Mouse (Mus musculus): ENCODE data around the gene Abca2.
A peak's percentile ranks its signal among the peaks of the same experiment; 100 is the strongest.

Abca2 gene

GRCm38 (mm10) chr2:25463630-25464029 is 35.1 kb downstream of the Abca2 start:
- peak; percentile 61 to 70 for DNase-seq

- no peak for DNase-seq
These were observed 36.8 kb downstream of the Abca2 start for GRCm38 (mm10) chr2:25465256-25465655.

GRCm38 (mm10) chr2:25465816-25466635 is 37.5 kb downstream of the Abca2 start:
- peak in 1 of 2 experiments; percentile 60 for DNase-seq

GRCm38 (mm10) chr2:25467606-25468303 is 39.3 kb downstream of the Abca2 start:
- DNase-seq, result no peak

GRCm38 (mm10) chr2:25468962-25469915 is 40.7 kb downstream of the Abca2 start:
- DNase-seq, result peak; percentile 83 to 91

GRCm38 (mm10) chr2:25469969-25470368 is 41.5 kb downstream of the Abca2 start, which contains the start of gene Ptgds:
Ptgds (minus strand) TSS chr2:25470046.
- no peak for DNase-seq

- DNase-seq, result no peak
These were observed 44.0 kb downstream of the Abca2 start for GRCm38 (mm10) chr2:25472550-25472949.

GRCm38 (mm10) chr2:25477541-25477940 is 49.0 kb downstream of the Abca2 start:
- no peak for DNase-seq

GRCm38 (mm10) chr2:25477967-25478675 is 49.6 kb downstream of the Abca2 start:
- DNase-seq, result peak; percentile 96 to 97

- DNase-seq, result no peak
These were observed 51.2 kb downstream of the Abca2 start for GRCm38 (mm10) chr2:25479551-25480311.

- DNase-seq, result no peak
These were observed 52.0 kb downstream of the Abca2 start for GRCm38 (mm10) chr2:25480541-25480940.

- DNase-seq, result peak; percentile 71
These were observed 54.5 kb downstream of the Abca2 start for GRCm38 (mm10) chr2:25482969-25483368.

GRCm38 (mm10) chr2:25484901-25485647 is 56.6 kb downstream of the Abca2 start:
- peak; percentile 95 to 97 for DNase-seq

- no peak for DNase-seq
These were observed 59.6 kb downstream of the Abca2 start for GRCm38 (mm10) chr2:25487965-25488670.

GRCm38 (mm10) chr2:25488671-25489068 is 60.2 kb downstream of the Abca2 start:
- no peak for DNase-seq

GRCm38 (mm10) chr2:25492988-25493387 is 64.5 kb downstream of the Abca2 start:
- no peak for DNase-seq

- DNase-seq, result peak; percentile 75 to 81
These were observed 65.0 kb downstream of the Abca2 start, which contains the start of gene Lcn12 for GRCm38 (mm10) chr2:25493476-25493961. Lcn12 (minus strand) TSS chr2:25493911.

GRCm38 (mm10) chr2:25496462-25496861 is 68.0 kb downstream of the Abca2 start:
- peak in 1 of 2 experiments; percentile 55 for DNase-seq

Data from cerebellum, postnatal 14 days (tissue).